Comparison of ENCODE assay signal across 10 mouse cellular contexts in genomic region chr4:53516011-53516532, GRCm38 (mm10).
DNase-seq lines count a peak whose midpoint lies in the region; ATAC-seq lines count a peak whose summit lies in the region.
"Had no signal": no experiment of that assay in that cellular context is flagged by ENCODE, and none has a peak within 500 bp of the region (broad histone marks: within the 10 kb centered on the region; RNA-seq: fewer than 3 reads in every experiment).

No protein-coding gene starts in this region.

- DNase-seq in frontal cortex, postnatal 14 days (ENCODE audit: low spot score in 2 of 2), result no peak
- peak; percentile 43 for DNase-seq in retina, postnatal 1 day
- DNase-seq in retina, embryonic 14.5 days (ENCODE audit: low spot score), result no peak
- peak; percentile 73 to 90 for DNase-seq in layer of hippocampus, postnatal 14 days (ENCODE audit: low spot score in 2 of 2)
- peak; percentile 88 for DNase-seq in telencephalon, adult 2 months (ENCODE audit: low read depth, low spot score)
- DNase-seq in kidney, postnatal 4 days, result no peak
- DNase-seq in kidney, postnatal 10 days, result no peak
- DNase-seq: liver, embryonic 13.5 days had no signal

- ATAC-seq in frontal cortex, adult (ENCODE audit: low TSS enrichment), result peak; percentile 53
- ATAC-seq: CD4-positive, CD25-positive, alpha-beta regulatory T cell, adult 4 months had no signal

Comparison
In these comparisons a context has a peak if more than half of its experiments do, and no peak if none do; other contexts are left out.
1. DNase-seq: peak in retina, postnatal 1 day (single experiment), layer of hippocampus, postnatal 14 days (2 of 2) and telencephalon, adult 2 months (single experiment); none in frontal cortex, postnatal 14 days (0 of 2), retina, embryonic 14.5 days (single experiment), kidney, postnatal 4 days (0 of 2) and kidney, postnatal 10 days (single experiment).